Mouse (Mus musculus): Measurements from ENCODE around the gene Fam102a. TPM values are rescaled to one million over a fixed set of nuclear protein-coding genes. Genes with fewer than 3 reads are reported as not detected.

Fam102a gene
- polyA plus RNA-seq, 1 experiment from 2014 or later: 11.4 TPM

- no peaks in the 10 kb centered on the region for H3K9me3 ChIP-seq (replicated peaks; ENCODE audit: control insufficient read depth, low read length)
- H3K4me3 ChIP-seq (replicated peaks; ENCODE audit: low read length): no peak overlapping the region
- H3K4me1 ChIP-seq (ENCODE audit: control insufficient read depth, insufficient read depth, low read length): no peaks in the 10 kb centered on the region; the same call in 1 of the 2 replicates
- H3K36me3 ChIP-seq (ENCODE audit: control insufficient read depth, insufficient read depth, low read length): no peaks in the 10 kb centered on the region
- WGBS: 79% methylated on average over 14 of the region's 14 CpGs
- no peaks in the 10 kb centered on the region for H3K27me3 ChIP-seq (ENCODE audit: control insufficient read depth, insufficient read depth, low read length)
- no peak overlapping the region for H3K9ac ChIP-seq (ENCODE audit: low read length)
- no peak overlapping the region for H3K4me2 ChIP-seq (ENCODE audit: low read depth, low read length)
- no peak for ATAC-seq (ENCODE audit: insufficient read depth, low FRiP score)
- H3K27ac ChIP-seq (ENCODE audit: low read length): no peak overlapping the region
Observed at GRCm38 (mm10) chr2:32527468-32527966, 7.6 kb upstream of the Fam102a start.

GRCm38 (mm10) chr2:32528326-32528725, 6.8 kb upstream of the Fam102a start:
- ATAC-seq (ENCODE audit: insufficient read depth, low FRiP score): no peak
- no peak overlapping the region for H3K4me3 ChIP-seq (replicated peaks; ENCODE audit: low read length)
- H3K4me2 ChIP-seq (ENCODE audit: low read depth, low read length): no peak overlapping the region
- no peaks in the 10 kb centered on the region; the same call in 1 of the 2 replicates for H3K4me1 ChIP-seq (ENCODE audit: control insufficient read depth, insufficient read depth, low read length)
- H3K27ac ChIP-seq (ENCODE audit: low read length): no peak overlapping the region
- 68% methylated on average over 1 of the region's 1 CpGs for WGBS
- H3K27me3 ChIP-seq (ENCODE audit: control insufficient read depth, insufficient read depth, low read length): no peaks in the 10 kb centered on the region
- H3K9me3 ChIP-seq (replicated peaks; ENCODE audit: control insufficient read depth, low read length): no peaks in the 10 kb centered on the region
- H3K9ac ChIP-seq (ENCODE audit: low read length): no peak overlapping the region
- H3K36me3 ChIP-seq (ENCODE audit: control insufficient read depth, insufficient read depth, low read length): no peaks in the 10 kb centered on the region

- no peaks in the 10 kb centered on the region for H3K9me3 ChIP-seq (replicated peaks; ENCODE audit: control insufficient read depth, low read length)
- WGBS: 80% methylated on average over 2 of the region's 2 CpGs
- no peak overlapping the region for H3K9ac ChIP-seq (ENCODE audit: low read length)
- peaks cover 6% of the 10 kb centered on the region for H3K4me1 ChIP-seq (ENCODE audit: control insufficient read depth, insufficient read depth, low read length)
- ATAC-seq (ENCODE audit: insufficient read depth, low FRiP score): no peak
- no peak overlapping the region for H3K4me3 ChIP-seq (replicated peaks; ENCODE audit: low read length)
- no peaks in the 10 kb centered on the region for H3K27me3 ChIP-seq (ENCODE audit: control insufficient read depth, insufficient read depth, low read length)
- H3K4me2 ChIP-seq (ENCODE audit: low read depth, low read length): no peak overlapping the region
- H3K36me3 ChIP-seq (ENCODE audit: control insufficient read depth, insufficient read depth, low read length): no peaks in the 10 kb centered on the region
- no peak overlapping the region for H3K27ac ChIP-seq (ENCODE audit: low read length)
Observed at GRCm38 (mm10) chr2:32530479-32530878, 4.7 kb upstream of the Fam102a start.

- 93% methylated on average over 2 of the region's 2 CpGs for WGBS
- H3K4me1 ChIP-seq (ENCODE audit: control insufficient read depth, insufficient read depth, low read length): peaks cover 26% of the 10 kb centered on the region
- no peak overlapping the region for H3K4me2 ChIP-seq (ENCODE audit: low read depth, low read length)
- H3K9ac ChIP-seq (ENCODE audit: low read length): no peak overlapping the region
- ATAC-seq (ENCODE audit: insufficient read depth, low FRiP score): no peak
- no peak overlapping the region for H3K4me3 ChIP-seq (replicated peaks; ENCODE audit: low read length)
- no peaks in the 10 kb centered on the region for H3K9me3 ChIP-seq (replicated peaks; ENCODE audit: control insufficient read depth, low read length)
- no peaks in the 10 kb centered on the region for H3K27me3 ChIP-seq (ENCODE audit: control insufficient read depth, insufficient read depth, low read length)
- H3K36me3 ChIP-seq (ENCODE audit: control insufficient read depth, insufficient read depth, low read length): no peaks in the 10 kb centered on the region
- no peak overlapping the region for H3K27ac ChIP-seq (ENCODE audit: low read length)
Observed at GRCm38 (mm10) chr2:32533163-32533562, 2.0 kb upstream of the Fam102a start.

GRCm38 (mm10) chr2:32534061-32534732, 935 bp upstream of the Fam102a start:
- Histone ChIP-seq H3K27ac (ENCODE audit: low read length) (peak overlapping the region; percentile 97), H3K27me3 (ENCODE audit: control insufficient read depth, insufficient read depth, low read length) (no peaks in the 10 kb centered on the region), H3K4me3 (replicated peaks; ENCODE audit: low read length) (peak overlapping the region; percentile 75), H3K36me3 (ENCODE audit: control insufficient read depth, insufficient read depth, low read length) (no peaks in the 10 kb centered on the region), H3K4me1 (ENCODE audit: control insufficient read depth, insufficient read depth, low read length) (peaks cover 37% of the 10 kb centered on the region), H3K4me2 (ENCODE audit: low read depth, low read length) (peak overlapping the region; percentile 89), H3K9ac (ENCODE audit: low read length) (peak overlapping the region; percentile 78), H3K9me3 (replicated peaks; ENCODE audit: control insufficient read depth, low read length) (no peaks in the 10 kb centered on the region)
- 9% methylated on average over 13 of the region's 13 CpGs for WGBS
- no peak; the same call in 1 of the 2 replicates for ATAC-seq (ENCODE audit: insufficient read depth, low FRiP score)

- Histone ChIP-seq H3K36me3 (ENCODE audit: control insufficient read depth, insufficient read depth, low read length) (no peaks in the 10 kb centered on the region), H3K9ac (ENCODE audit: low read length) (peak overlapping the region; percentile 91), H3K9me3 (replicated peaks; ENCODE audit: control insufficient read depth, low read length) (no peaks in the 10 kb centered on the region), H3K4me1 (ENCODE audit: control insufficient read depth, insufficient read depth, low read length) (peaks cover 45% of the 10 kb centered on the region), H3K27me3 (ENCODE audit: control insufficient read depth, insufficient read depth, low read length) (no peaks in the 10 kb centered on the region), H3K27ac (ENCODE audit: low read length) (peak overlapping the region; percentile 97), H3K4me3 (replicated peaks; ENCODE audit: low read length) (peak overlapping the region; percentile 75), H3K4me2 (ENCODE audit: low read depth, low read length) (peak overlapping the region; percentile 89)
- under 1% methylated on average over 54 of the region's 56 CpGs for WGBS
- ATAC-seq (ENCODE audit: insufficient read depth, low FRiP score): peak; percentile 79
Observed at GRCm38 (mm10) chr2:32535501-32535991, 414 bp downstream of the Fam102a start.

- no peaks in the 10 kb centered on the region for H3K36me3 ChIP-seq (ENCODE audit: control insufficient read depth, insufficient read depth, low read length)
- peak overlapping the region; percentile 97 for H3K27ac ChIP-seq (ENCODE audit: low read length)
- ATAC-seq (ENCODE audit: insufficient read depth, low FRiP score): no peak
- WGBS: 2% methylated on average over 14 of the region's 14 CpGs
- no peaks in the 10 kb centered on the region for H3K27me3 ChIP-seq (ENCODE audit: control insufficient read depth, insufficient read depth, low read length)
- H3K4me2 ChIP-seq (ENCODE audit: low read depth, low read length): peak overlapping the region; percentile 89
- H3K4me1 ChIP-seq (ENCODE audit: control insufficient read depth, insufficient read depth, low read length): peaks cover 49% of the 10 kb centered on the region
- peak overlapping the region; percentile 91 for H3K9ac ChIP-seq (ENCODE audit: low read length)
- H3K4me3 ChIP-seq (replicated peaks; ENCODE audit: low read length): peak overlapping the region; percentile 75
- H3K9me3 ChIP-seq (replicated peaks; ENCODE audit: control insufficient read depth, low read length): no peaks in the 10 kb centered on the region
Observed at GRCm38 (mm10) chr2:32536086-32536633, 1.0 kb downstream of the Fam102a start.

- Histone ChIP-seq H3K4me3 (replicated peaks; ENCODE audit: low read length) (peak overlapping the region; percentile 75), H3K36me3 (ENCODE audit: control insufficient read depth, insufficient read depth, low read length) (no peaks in the 10 kb centered on the region), H3K9me3 (replicated peaks; ENCODE audit: control insufficient read depth, low read length) (no peaks in the 10 kb centered on the region), H3K27ac (ENCODE audit: low read length) (peak overlapping the region; percentile 97), H3K4me1 (ENCODE audit: control insufficient read depth, insufficient read depth, low read length) (peaks cover 56% of the 10 kb centered on the region), H3K9ac (ENCODE audit: low read length) (peak overlapping the region; percentile 91), H3K4me2 (ENCODE audit: low read depth, low read length) (peak overlapping the region; percentile 89), H3K27me3 (ENCODE audit: control insufficient read depth, insufficient read depth, low read length) (no peaks in the 10 kb centered on the region)
- no peak for ATAC-seq (ENCODE audit: insufficient read depth, low FRiP score)
- WGBS: 10% methylated on average over 11 of the region's 11 CpGs
Observed at GRCm38 (mm10) chr2:32536634-32537359, 1.7 kb downstream of the Fam102a start.

All from stomach, embryonic 16.5 days (tissue).